Mouse (Mus musculus): ENCODE measurements at regions not wholly inside any gene's neighbourhood (a gene's known extent, or its start where the extent isn't known, plus 50 kb on each side); places are given as distances from the start of the nearest gene placed in this dataset.

DNA sequence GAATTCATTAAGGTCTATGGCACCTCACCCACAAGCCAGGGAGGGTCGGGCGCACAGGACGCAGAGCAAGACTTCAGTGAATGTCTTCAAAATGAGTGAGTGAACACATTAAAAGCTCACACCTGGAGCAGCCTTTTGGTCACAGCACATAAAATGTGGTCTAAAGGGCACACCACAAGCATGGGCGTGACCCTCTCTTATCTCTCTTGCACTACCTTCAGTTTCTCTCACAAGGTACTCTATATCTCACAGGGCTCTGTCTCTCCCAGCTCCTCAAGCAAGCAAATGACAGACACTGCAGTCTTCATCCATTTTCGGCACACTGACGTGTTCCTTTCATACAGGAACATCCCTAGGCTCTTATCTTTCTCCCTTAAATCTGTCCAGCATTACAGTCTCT lies 444.0 kb downstream of the Slc16a7 start:
- Histone ChIP-seq H3K9me3 (ENCODE audit: control insufficient read depth, low read length) (no peaks in the 10 kb centered on the region), H3K4me2 (no peak overlapping the region), H3K36me3 (ENCODE audit: control insufficient read depth, insufficient read depth, low read length) (no peaks in the 10 kb centered on the region), H3K27ac (ENCODE audit: low read depth, low read length) (no peak overlapping the region), H3K4me1 (replicated peaks; ENCODE audit: control insufficient read depth, insufficient read depth, low read length) (no peaks in the 10 kb centered on the region), H3K9ac (ENCODE audit: low read depth, low read length) (no peak overlapping the region), H3K27me3 (replicated peaks; ENCODE audit: control insufficient read depth, insufficient read depth, low read length) (no peaks in the 10 kb centered on the region), H3K4me3 (ENCODE audit: low read depth, low read length) (no peak overlapping the region)
- DNase-seq (ENCODE audit: low spot score) (no peak), ATAC-seq (replicated peaks; ENCODE audit: low FRiP score) (no peak)
- 81% methylated on average over 6 of the region's 6 CpGs for WGBS

DNA sequence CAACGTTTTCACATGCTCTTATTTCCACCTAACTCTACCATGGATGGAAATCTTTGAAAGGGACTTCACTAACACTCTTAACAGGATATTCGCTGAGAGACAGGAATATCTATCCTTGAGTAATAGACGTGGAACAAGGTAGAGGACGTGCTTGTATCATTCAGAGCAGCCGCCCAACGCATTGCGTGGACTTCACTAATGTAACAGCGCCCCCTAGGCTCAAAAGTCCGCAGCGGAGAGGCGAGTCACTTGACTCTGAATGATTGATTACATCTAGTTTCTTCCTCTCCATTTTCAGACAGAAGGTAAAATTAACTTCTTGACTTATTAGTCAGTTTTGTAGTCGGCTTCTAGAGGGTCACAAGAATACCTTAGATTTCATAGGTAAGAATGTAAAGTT lies 447.1 kb downstream of the Slc16a7 start:
- DNase-seq (ENCODE audit: low spot score), result no peak
- H3K4me1 ChIP-seq (replicated peaks; ENCODE audit: control insufficient read depth, insufficient read depth, low read length), result no peaks in the 10 kb centered on the region
- no peak overlapping the region for H3K9ac ChIP-seq (ENCODE audit: low read depth, low read length)
- H3K27me3 ChIP-seq (replicated peaks; ENCODE audit: control insufficient read depth, insufficient read depth, low read length), result no peaks in the 10 kb centered on the region
- H3K27ac ChIP-seq (ENCODE audit: low read depth, low read length), result no peak overlapping the region
- H3K9me3 ChIP-seq (ENCODE audit: control insufficient read depth, low read length), result no peaks in the 10 kb centered on the region
- H3K4me3 ChIP-seq (ENCODE audit: low read depth, low read length), result no peak overlapping the region
- H3K4me2 ChIP-seq, result no peak overlapping the region
- no peaks in the 10 kb centered on the region for H3K36me3 ChIP-seq (ENCODE audit: control insufficient read depth, insufficient read depth, low read length)
- no peak for ATAC-seq (replicated peaks; ENCODE audit: low FRiP score)
- WGBS, result 57% methylated on average over 12 of the region's 12 CpGs

DNA sequence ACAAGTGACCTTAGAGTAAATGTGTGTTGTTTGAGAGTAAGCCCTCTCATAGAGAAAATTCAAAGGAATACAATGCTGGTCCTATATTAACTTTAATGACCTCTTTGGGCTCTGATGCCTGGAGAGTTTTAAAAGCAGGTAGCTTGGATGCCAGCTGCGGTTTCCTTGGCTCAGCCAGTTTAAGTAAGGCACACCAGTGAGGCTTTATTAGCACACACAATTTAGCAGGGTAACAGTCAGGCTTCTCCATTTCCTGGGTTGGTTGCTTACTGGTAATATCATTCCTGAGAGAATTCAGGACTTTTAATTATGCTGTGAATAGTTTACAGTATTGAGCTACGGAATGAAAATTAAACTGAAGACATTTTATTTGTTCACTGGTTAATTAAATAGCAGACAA lies 462.0 kb downstream of the Slc16a7 start:
- no peaks in the 10 kb centered on the region for H3K4me1 ChIP-seq (replicated peaks; ENCODE audit: control insufficient read depth, insufficient read depth, low read length)
- ATAC-seq (replicated peaks; ENCODE audit: low FRiP score) (no peak), DNase-seq (ENCODE audit: low spot score) (no peak)
- WGBS, result 78% methylated on average over 2 of the region's 2 CpGs
- no peak overlapping the region for H3K4me3 ChIP-seq (ENCODE audit: low read depth, low read length)
- H3K9ac ChIP-seq (ENCODE audit: low read depth, low read length), result no peak overlapping the region
- no peaks in the 10 kb centered on the region for H3K9me3 ChIP-seq (ENCODE audit: control insufficient read depth, low read length)
- H3K36me3 ChIP-seq (ENCODE audit: control insufficient read depth, insufficient read depth, low read length), result no peaks in the 10 kb centered on the region
- H3K4me2 ChIP-seq, result no peak overlapping the region
- no peaks in the 10 kb centered on the region for H3K27me3 ChIP-seq (replicated peaks; ENCODE audit: control insufficient read depth, insufficient read depth, low read length)
- H3K27ac ChIP-seq (ENCODE audit: low read depth, low read length), result no peak overlapping the region

DNA sequence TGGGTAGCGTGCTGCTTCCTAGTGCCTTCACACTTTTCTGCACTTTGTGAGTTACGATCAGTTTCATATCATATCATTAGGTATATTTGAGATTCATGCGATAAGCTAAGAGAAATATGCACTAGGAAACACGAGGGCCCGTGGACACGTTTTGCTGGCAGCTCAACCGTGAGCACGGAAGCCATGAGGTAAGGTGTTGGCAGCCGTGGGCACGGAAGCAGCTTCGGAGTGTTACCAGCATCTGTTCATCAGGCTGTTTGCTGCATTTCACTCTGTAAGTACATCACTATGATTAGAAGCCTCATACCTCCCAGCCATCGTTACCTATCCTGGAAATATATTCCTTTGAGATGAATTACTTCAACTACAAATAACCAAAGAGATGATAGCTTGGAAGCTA lies 489.2 kb downstream of the Slc16a7 start:
- Histone ChIP-seq H3K36me3 (ENCODE audit: control insufficient read depth, insufficient read depth, low read length) (no peaks in the 10 kb centered on the region), H3K27ac (ENCODE audit: low read depth, low read length) (no peak overlapping the region), H3K4me3 (ENCODE audit: low read depth, low read length) (no peak overlapping the region), H3K4me1 (replicated peaks; ENCODE audit: control insufficient read depth, insufficient read depth, low read length) (no peaks in the 10 kb centered on the region), H3K9me3 (ENCODE audit: control insufficient read depth, low read length) (no peaks in the 10 kb centered on the region), H3K27me3 (replicated peaks; ENCODE audit: control insufficient read depth, insufficient read depth, low read length) (no peaks in the 10 kb centered on the region), H3K9ac (ENCODE audit: low read depth, low read length) (no peak overlapping the region), H3K4me2 (no peak overlapping the region)
- ATAC-seq (replicated peaks; ENCODE audit: low FRiP score) (no peak), DNase-seq (ENCODE audit: low spot score) (no peak)
- 87% methylated on average over 12 of the region's 12 CpGs for WGBS

DNA sequence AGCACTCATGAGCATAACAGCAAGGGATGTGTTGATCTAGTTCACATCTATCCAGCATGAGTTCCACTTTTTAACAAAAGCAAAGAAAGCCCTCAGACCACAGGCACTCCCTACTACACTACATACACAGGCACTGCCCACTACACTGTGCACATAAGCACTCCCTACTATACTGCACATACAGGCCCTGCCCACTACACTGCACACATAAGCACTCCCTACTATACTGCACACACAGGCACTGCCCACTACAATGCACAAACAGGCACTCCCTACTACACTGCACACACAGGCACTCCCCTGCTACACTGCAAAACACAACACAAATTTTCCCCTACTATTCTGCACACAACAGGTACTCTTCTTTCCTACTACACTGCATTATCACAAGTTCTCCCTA lies 510.7 kb downstream of the Slc16a7 start:
- Histone ChIP-seq H3K4me2 (no peak overlapping the region), H3K27ac (ENCODE audit: low read depth, low read length) (no peak overlapping the region), H3K27me3 (replicated peaks; ENCODE audit: control insufficient read depth, insufficient read depth, low read length) (no peaks in the 10 kb centered on the region), H3K4me3 (ENCODE audit: low read depth, low read length) (no peak overlapping the region), H3K4me1 (replicated peaks; ENCODE audit: control insufficient read depth, insufficient read depth, low read length) (no peaks in the 10 kb centered on the region), H3K9me3 (ENCODE audit: control insufficient read depth, low read length) (no peaks in the 10 kb centered on the region), H3K36me3 (ENCODE audit: control insufficient read depth, insufficient read depth, low read length) (no peaks in the 10 kb centered on the region), H3K9ac (ENCODE audit: low read depth, low read length) (no peak overlapping the region)
- DNase-seq (ENCODE audit: low spot score) (no peak), ATAC-seq (replicated peaks; ENCODE audit: low FRiP score) (0 out of 2 replicates have a peak, but pooled peaks have one; percentile 31)

DNA sequence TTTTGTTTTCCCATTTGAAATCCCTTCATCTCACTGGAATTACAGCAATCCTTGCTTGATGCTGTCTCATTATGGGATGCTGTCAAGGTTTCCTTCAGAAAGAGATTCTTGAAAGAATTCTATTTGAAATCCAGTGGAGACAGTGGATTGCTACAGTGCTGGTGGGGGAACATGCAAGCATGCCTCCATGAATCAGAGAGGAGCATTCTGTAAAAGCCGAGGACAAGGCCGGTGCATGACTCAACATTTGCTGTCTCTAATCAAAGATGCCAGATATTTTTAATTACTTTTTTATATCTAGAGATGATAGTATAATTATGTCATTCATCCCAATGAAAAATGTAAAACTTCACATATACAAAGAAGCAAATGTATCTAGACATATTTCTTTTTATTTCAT lies 511.6 kb downstream of the Slc16a7 start:
- Histone ChIP-seq H3K9ac (ENCODE audit: low read depth, low read length) (no peak overlapping the region), H3K4me2 (no peak overlapping the region), H3K4me1 (replicated peaks; ENCODE audit: control insufficient read depth, insufficient read depth, low read length) (no peaks in the 10 kb centered on the region), H3K9me3 (ENCODE audit: control insufficient read depth, low read length) (no peaks in the 10 kb centered on the region), H3K27ac (ENCODE audit: low read depth, low read length) (no peak overlapping the region), H3K4me3 (ENCODE audit: low read depth, low read length) (no peak overlapping the region), H3K36me3 (ENCODE audit: control insufficient read depth, insufficient read depth, low read length) (no peaks in the 10 kb centered on the region), H3K27me3 (replicated peaks; ENCODE audit: control insufficient read depth, insufficient read depth, low read length) (no peaks in the 10 kb centered on the region)
- DNase-seq (ENCODE audit: low spot score), result no peak
- no peak for ATAC-seq (replicated peaks; ENCODE audit: low FRiP score)
- 93% methylated on average over 2 of the region's 2 CpGs for WGBS

DNA sequence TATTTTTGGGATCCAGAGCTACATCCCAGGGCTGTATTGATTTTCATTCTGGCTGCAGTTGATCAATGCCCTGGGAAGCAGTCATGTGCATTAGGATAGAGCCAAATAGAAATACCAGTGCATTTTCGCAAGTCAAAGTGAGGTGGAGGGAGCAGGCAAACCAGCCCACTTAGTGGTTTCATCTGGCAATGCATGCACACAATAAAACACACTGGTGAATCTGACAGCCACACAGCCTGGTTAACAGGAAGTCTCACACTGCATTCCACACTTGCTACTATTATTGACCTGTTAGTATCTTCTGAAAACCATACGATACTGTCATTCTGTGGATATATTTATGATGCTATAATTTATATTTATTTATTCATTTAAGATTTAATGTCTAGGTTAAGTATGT lies 517.1 kb downstream of the Slc16a7 start:
- Histone ChIP-seq H3K36me3 (ENCODE audit: control insufficient read depth, insufficient read depth, low read length) (no peaks in the 10 kb centered on the region), H3K4me2 (no peak overlapping the region), H3K27me3 (replicated peaks; ENCODE audit: control insufficient read depth, insufficient read depth, low read length) (no peaks in the 10 kb centered on the region), H3K27ac (ENCODE audit: low read depth, low read length) (no peak overlapping the region), H3K4me3 (ENCODE audit: low read depth, low read length) (no peak overlapping the region), H3K9ac (ENCODE audit: low read depth, low read length) (no peak overlapping the region), H3K9me3 (ENCODE audit: control insufficient read depth, low read length) (no peaks in the 10 kb centered on the region), H3K4me1 (replicated peaks; ENCODE audit: control insufficient read depth, insufficient read depth, low read length) (no peaks in the 10 kb centered on the region)
- ATAC-seq (replicated peaks; ENCODE audit: low FRiP score), result no peak
- DNase-seq (ENCODE audit: low spot score), result no peak
- WGBS, result 73% methylated on average over 2 of the region's 2 CpGs

DNA sequence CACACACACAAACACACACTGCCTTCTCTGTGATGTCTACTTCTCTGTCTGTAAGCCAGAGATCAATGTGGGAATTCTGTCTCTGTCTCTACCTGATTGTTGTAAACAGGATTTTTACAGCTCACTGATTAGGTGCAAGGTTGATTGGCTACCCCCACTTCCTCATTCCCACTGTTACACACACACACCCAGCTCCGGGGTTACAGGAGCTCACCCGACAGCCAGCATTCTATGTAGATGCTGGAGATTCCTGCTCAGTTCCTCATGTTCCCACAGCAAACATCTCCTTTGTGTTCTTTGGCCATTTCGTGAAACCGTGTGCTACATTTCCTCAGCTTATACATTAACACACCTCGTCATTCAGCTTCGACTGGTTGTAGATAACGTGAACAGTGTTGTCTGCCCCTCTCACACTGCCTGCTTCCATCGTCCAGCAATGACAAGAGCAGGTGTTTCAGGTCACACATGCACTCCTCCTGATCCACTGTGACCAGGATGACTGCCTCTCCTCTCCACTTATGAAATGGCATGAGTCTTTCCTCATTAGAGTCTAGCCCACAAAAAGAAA lies 546.6 kb downstream of the Slc16a7 start:
- no peaks in the 10 kb centered on the region for H3K27me3 ChIP-seq (replicated peaks; ENCODE audit: control insufficient read depth, insufficient read depth, low read length)

DNA sequence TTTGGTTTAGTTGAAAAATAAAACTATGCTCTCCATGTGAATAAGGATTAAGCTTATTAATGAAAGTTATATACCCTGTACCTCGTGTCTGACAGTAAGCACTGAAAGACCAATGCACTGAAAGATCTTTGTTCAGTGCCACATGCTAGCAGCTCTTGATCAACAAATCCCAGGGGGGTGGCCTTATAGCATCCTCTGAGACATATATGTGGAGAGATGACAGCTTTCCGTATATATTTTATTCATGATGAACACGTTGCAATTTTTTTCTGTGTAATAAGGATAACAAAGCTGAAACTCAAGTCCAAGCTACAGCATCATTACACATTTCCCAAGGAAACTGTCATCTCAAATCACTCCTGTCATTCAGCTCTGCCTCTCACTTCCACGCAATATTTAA lies 555.3 kb downstream of the Slc16a7 start:
- H3K4me1 ChIP-seq (replicated peaks; ENCODE audit: control insufficient read depth, insufficient read depth, low read length), result no peaks in the 10 kb centered on the region
- 73% methylated on average over 4 of the region's 4 CpGs for WGBS
- no peak overlapping the region for H3K4me2 ChIP-seq
- no peak overlapping the region for H3K4me3 ChIP-seq (ENCODE audit: low read depth, low read length)
- no peak overlapping the region for H3K9ac ChIP-seq (ENCODE audit: low read depth, low read length)
- no peak overlapping the region for H3K27ac ChIP-seq (ENCODE audit: low read depth, low read length)
- H3K36me3 ChIP-seq (ENCODE audit: control insufficient read depth, insufficient read depth, low read length), result no peaks in the 10 kb centered on the region
- DNase-seq (ENCODE audit: low spot score), result no peak
- no peaks in the 10 kb centered on the region for H3K27me3 ChIP-seq (replicated peaks; ENCODE audit: control insufficient read depth, insufficient read depth, low read length)
- H3K9me3 ChIP-seq (ENCODE audit: control insufficient read depth, low read length), result 0 out of 2 replicates have a peak, but pooled peaks cover 3% of the 10 kb centered on the region
- no peak for ATAC-seq (replicated peaks; ENCODE audit: low FRiP score)

More for the DNA sequence above, 546.6 kb downstream of the Slc16a7 start:
- Histone ChIP-seq H3K4me1 (replicated peaks; ENCODE audit: control insufficient read depth, insufficient read depth, low read length) (no peaks in the 10 kb centered on the region), H3K4me3 (ENCODE audit: low read depth, low read length) (no peak overlapping the region), H3K9me3 (ENCODE audit: control insufficient read depth, low read length) (no peaks in the 10 kb centered on the region), H3K9ac (ENCODE audit: low read depth, low read length) (no peak overlapping the region), H3K27ac (ENCODE audit: low read depth, low read length) (no peak overlapping the region), H3K36me3 (ENCODE audit: control insufficient read depth, insufficient read depth, low read length) (no peaks in the 10 kb centered on the region), H3K4me2 (no peak overlapping the region)
- DNase-seq (ENCODE audit: low spot score) (no peak), ATAC-seq (replicated peaks; ENCODE audit: low FRiP score) (no peak)
- 66% methylated on average over 8 of the region's 8 CpGs for WGBS

All from liver, embryonic 11.5 days (tissue).